Mouse (Mus musculus) stomach, postnatal 0 days (tissue): ENCODE measurements around the gene Mpz.

Experiments used
- CTCF ChIP-seq: IDR thresholded peaks from 2 replicates; pipeline ENCODE4 v1.5.1; 2016; ENCODE audit warnings: antibody characterized with exemption, low read depth, mild to moderate bottlenecking, moderate library complexity
- EP300 ChIP-seq: optimal IDR thresholded peaks from 2 replicates; pipeline ENCODE3; 2016; ENCODE audit warnings: antibody characterized with exemption

DNA sequence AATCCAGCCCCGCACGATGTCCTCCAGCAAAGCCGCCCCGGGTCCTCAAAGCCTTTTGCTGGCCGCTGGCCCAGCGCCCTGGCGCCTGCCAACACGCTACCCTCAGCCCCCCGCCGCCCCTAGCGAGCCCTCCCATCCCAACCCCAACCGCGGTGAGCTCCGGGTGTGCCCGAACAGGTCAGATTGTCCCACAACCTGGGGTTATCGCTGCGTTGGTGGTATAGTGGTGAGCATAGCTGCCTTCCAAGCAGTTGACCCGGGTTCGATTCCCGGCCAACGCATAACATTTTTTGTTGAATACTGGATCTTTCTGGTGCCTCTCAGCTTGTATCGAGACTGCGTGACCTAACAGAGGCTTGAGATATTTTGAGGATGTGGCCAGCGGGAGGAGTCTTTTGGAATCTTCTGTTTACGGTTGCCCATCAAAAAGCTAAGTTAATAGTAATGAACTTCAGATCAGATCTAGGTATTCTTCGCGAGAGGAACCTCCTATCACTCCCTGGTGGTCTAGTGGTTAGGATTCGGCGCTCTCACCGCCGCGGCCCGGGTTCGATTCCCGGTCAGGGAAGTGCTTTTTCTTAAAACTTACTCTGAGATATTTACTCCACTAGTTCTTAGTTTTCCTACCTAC is 47.8 kb upstream of the Mpz start:
- TF ChIP-seq CTCF, result no peak
- no peak for TF ChIP-seq EP300
